Mouse (Mus musculus) adrenal gland (tissue): ENCODE measurements around the gene Hrh2.

ENCODE experiments used
- intact Hi-C: fragments of 180-260 bp; cut with DNase I; formaldehyde crosslinking; loops from one replicate; pipeline ENCODE4 v1.15.1; 2025

Gene Hrh2

GRCm38 (mm10) chr13:54176406-54177020 lies 15.4 kb upstream of the Hrh2 start:
- intact Hi-C loops = no loop called here

GRCm38 (mm10) chr13:54177346-54177745 lies 14.6 kb upstream of the Hrh2 start:
- intact Hi-C loops = no loop called here

- intact Hi-C loops = no loop called here
Observed at GRCm38 (mm10) chr13:54178647-54179046, 13.3 kb upstream of the Hrh2 start.

GRCm38 (mm10) chr13:54179971-54180370 lies 12.0 kb upstream of the Hrh2 start:
- intact Hi-C loops = no loop called here

- intact Hi-C loops = no loop called here
Observed at GRCm38 (mm10) chr13:54180461-54180860, 11.5 kb upstream of the Hrh2 start.

GRCm38 (mm10) chr13:54181318-54181717 lies 10.6 kb upstream of the Hrh2 start:
- intact Hi-C loops = no loop called here

- intact Hi-C loops = no loop called here
Observed at GRCm38 (mm10) chr13:54181947-54182346, 10.0 kb upstream of the Hrh2 start.

GRCm38 (mm10) chr13:54186394-54186793 lies 5.5 kb upstream of the Hrh2 start:
- intact Hi-C loops = no loop called here

- intact Hi-C loops = no loop called here
Observed at GRCm38 (mm10) chr13:54188190-54188706, 3.7 kb upstream of the Hrh2 start.

- intact Hi-C loops = no loop called here
Observed at GRCm38 (mm10) chr13:54189896-54190295, 2.0 kb upstream of the Hrh2 start.

- intact Hi-C loops = no loop called here
Observed at GRCm38 (mm10) chr13:54191181-54191580, 748 bp upstream of the Hrh2 start.

GRCm38 (mm10) chr13:54193580-54193979 lies 1.7 kb downstream of the Hrh2 start:
- intact Hi-C loops = no loop called here

GRCm38 (mm10) chr13:54199000-54199399 lies 7.1 kb downstream of the Hrh2 start:
- intact Hi-C loops = no loop called here

GRCm38 (mm10) chr13:54202458-54202857 lies 10.5 kb downstream of the Hrh2 start:
- intact Hi-C loops = no loop called here

- intact Hi-C loops = no loop called here
Observed at GRCm38 (mm10) chr13:54203419-54203818, 11.5 kb downstream of the Hrh2 start.

GRCm38 (mm10) chr13:54205195-54205594 lies 13.3 kb downstream of the Hrh2 start:
- intact Hi-C loops = no loop called here

GRCm38 (mm10) chr13:54206140-54206753 lies 14.3 kb downstream of the Hrh2 start:
- intact Hi-C loops = no loop called here

- intact Hi-C loops = no loop called here
Observed at GRCm38 (mm10) chr13:54209476-54210253, 17.7 kb downstream of the Hrh2 start.

GRCm38 (mm10) chr13:54211528-54212488 lies 19.9 kb downstream of the Hrh2 start:
- intact Hi-C loops = no loop called here

- intact Hi-C loops = no loop called here
Observed at GRCm38 (mm10) chr13:54212516-54212915, 20.6 kb downstream of the Hrh2 start.

GRCm38 (mm10) chr13:54215266-54215665 lies 23.3 kb downstream of the Hrh2 start:
- intact Hi-C loops = no loop called here
